Mouse (Mus musculus) heart, adult 2 months (tissue): ENCODE measurements at regions not wholly inside any gene's neighbourhood (a gene's known extent, or its start where the extent isn't known, plus 50 kb on each side); places are given as distances from the start of the nearest gene placed in this dataset.

Source experiments
- CTCF ChIP-seq: fragments of 200-600 bp; IDR thresholded peaks from 2 replicates; pipeline ENCODE4 v1.8.1; 2022; ENCODE audit warnings: antibody characterized with exemption, mild to moderate bottlenecking, moderate library complexity
- EP300 ChIP-seq: fragments of 200-500 bp; IDR thresholded peaks from 2 replicates; pipeline ENCODE4 v1.6.1; 2011; ENCODE audit warnings: low read depth, low read length, control low read depth; ENCODE audit not compliant: insufficient read depth
- POLR2A ChIP-seq: fragments of 200-500 bp; IDR thresholded peaks from 2 replicates; pipeline ENCODE4 v1.6.1; 2011; ENCODE audit warnings: mild to moderate bottlenecking, low read depth, low read length, control low read depth; ENCODE audit not compliant: insufficient read depth

DNA sequence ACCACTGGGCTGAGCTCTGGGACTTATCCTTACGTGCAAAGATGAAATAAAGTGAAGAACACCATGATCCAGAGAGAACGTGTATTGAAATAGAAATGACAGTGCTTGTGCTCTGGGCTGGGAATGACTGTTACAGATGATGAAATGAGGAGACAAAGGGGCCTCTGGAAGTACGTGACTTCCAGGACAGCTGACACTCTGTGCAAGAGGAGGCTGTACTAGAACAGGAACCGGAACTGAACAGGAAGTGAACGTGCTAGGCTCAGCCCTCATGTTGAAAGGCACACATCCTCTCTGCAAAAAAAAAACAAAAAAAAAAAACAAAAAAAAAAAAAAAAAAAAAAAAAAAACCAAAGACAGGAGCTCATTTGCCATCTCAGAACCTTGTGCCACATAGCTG is 557.2 kb upstream of the Gm19410 start:
- TF ChIP-seq EP300 (no peak), CTCF (no peak), POLR2A (no peak)
